ENCODE assay signal across 8 mouse cellular contexts in genomic region chr2:68471759-68472550, GRCm38 (mm10). TPM values are rescaled to one million over a fixed set of nuclear protein-coding genes. Genes with fewer than 3 reads are reported as not detected.
DNase-seq lines count a peak whose midpoint lies in the region; ATAC-seq and TF ChIP-seq lines count a peak whose summit lies in the region.

Stk39 (minus strand) TSS chr2:68472268.

- H3K27ac ChIP-seq in hindbrain, embryonic 11.5 days (ENCODE audit: low read depth, low read length) = peak within 1 kb of the TSS; percentile 92
- peak within 1 kb of the TSS; percentile 87 for H3K27ac ChIP-seq in lung, postnatal 0 days (ENCODE audit: low read length)

- DNase-seq in Patski (ENCODE audit: low read depth, low spot score) = no peak
- peak; percentile 80 for DNase-seq in cerebellum, adult 9-10 months
- DNase-seq in frontal cortex, postnatal 14 days (ENCODE audit: low spot score in 2 of 2) = peak; percentile 25 to 53
- peak; percentile 89 for DNase-seq in hindbrain, embryonic 11.5 days (ENCODE audit: low spot score)
- DNase-seq in layer of hippocampus, postnatal 10 days (ENCODE audit: low spot score in 2 of 2) = peak; percentile 67 to 78
- DNase-seq in lung, postnatal 0 days (ENCODE audit: low spot score) = peak; percentile 89
- DNase-seq in retina, adult 2 months (ENCODE audit: low read depth, low spot score) = peak; percentile 52
- peak; percentile 73 for DNase-seq in urinary bladder, adult 2 months (ENCODE audit: low spot score)

- peak within 1 kb of the TSS; percentile 83 for H3K4me2 ChIP-seq in hindbrain, embryonic 11.5 days (replicated peaks; ENCODE audit: low read depth, low read length)
- H3K4me2 ChIP-seq in lung, postnatal 0 days (replicated peaks; ENCODE audit: low read depth, low read length) = peak within 1 kb of the TSS; percentile 99

- under 1% methylated on average over 57 of the region's 99 CpGs for WGBS in hindbrain, embryonic 11.5 days
- 1% methylated on average over 71 of the region's 99 CpGs for WGBS in lung, postnatal 0 days

- CTCF ChIA-PET in Patski (lab: Charles Lee) = interaction anchor here (0.7 kb wide), 1 partner anchor 68 kb away, joined by 3 read pairs; no protein-coding TSS in a partner anchor

- H3K9me3 ChIP-seq in hindbrain, embryonic 11.5 days (ENCODE audit: control insufficient read depth, low read length) = no peaks in the 10 kb centered on the region
- H3K9me3 ChIP-seq in lung, postnatal 0 days (ENCODE audit: low read length) = no peaks in the 10 kb centered on the region

- H3K27me3 ChIP-seq in Patski = no peaks in the 10 kb centered on the region
- no peaks in the 10 kb centered on the region for H3K27me3 ChIP-seq in hindbrain, embryonic 11.5 days (ENCODE audit: control insufficient read depth, insufficient read depth, low read length)
- H3K27me3 ChIP-seq in lung, postnatal 0 days (replicated peaks; ENCODE audit: insufficient read depth, low read length) = no peaks in the 10 kb centered on the region

- H3K4me1 ChIP-seq in hindbrain, embryonic 11.5 days (replicated peaks; ENCODE audit: control insufficient read depth, insufficient read depth, low read length) = peaks cover 2% of the 10 kb centered on the region; the same call in 1 of the 2 replicates
- peaks cover 8% of the 10 kb centered on the region; the same call in 1 of the 2 replicates for H3K4me1 ChIP-seq in lung, postnatal 0 days (ENCODE audit: insufficient read depth, low read depth, low read length)

- POLR2A ChIA-PET in Patski (lab: Charles Lee) = interaction anchor here (1.0 to 2.4 kb wide), 5 partner anchors 14 to 113 kb away, joined by 3 to 5 read pairs (median 3); no protein-coding TSS in a partner anchor

- H3K4me3 ChIP-seq in hindbrain, embryonic 11.5 days (ENCODE audit: low read depth, low read length) = peak within 1 kb of the TSS; percentile 90
- H3K4me3 ChIP-seq in lung, postnatal 0 days (ENCODE audit: low read depth, low read length) = peak within 1 kb of the TSS; percentile 76

- no peaks in the 10 kb centered on the region for H3K36me3 ChIP-seq in hindbrain, embryonic 11.5 days (ENCODE audit: control insufficient read depth, insufficient read depth, low read length)
- H3K36me3 ChIP-seq in lung, postnatal 0 days (ENCODE audit: insufficient read depth, low read length) = no peaks in the 10 kb centered on the region

- 0 out of 2 replicates have a peak, but pooled peaks have one; percentile 10 for TF ChIP-seq EP300 in lung, postnatal 0 days (IDR thresholded peaks at IDR 0.05)

- in situ Hi-C loops in Patski (cut with MboI; ENCODE audit: low pct_unique_long_range_greater_than_20kb) = no loop called here

- TF ChIP-seq CTCF in Patski (IDR thresholded peaks at IDR 0.05) = no peak
- TF ChIP-seq CTCF in lung, postnatal 0 days (IDR thresholded peaks at IDR 0.05) = 0 out of 2 replicates have a peak, but pooled peaks have one; percentile 1

- H3K9ac ChIP-seq in hindbrain, embryonic 11.5 days (ENCODE audit: low read depth, low read length) = peak within 1 kb of the TSS; percentile 91
- peak within 1 kb of the TSS; percentile 69 for H3K9ac ChIP-seq in lung, postnatal 0 days (replicated peaks; ENCODE audit: low read depth)

- peak; percentile 73 for ATAC-seq in Patski
- peak; percentile 87 for ATAC-seq in hindbrain, embryonic 11.5 days (ENCODE audit: low FRiP score)
- peak; percentile 89 for ATAC-seq in lung, postnatal 0 days

RNA-seq across cellular contexts. Expression of gene Stk39, which starts in this region (rescaled TPM):
- polyA plus RNA-seq in Patski (2021) = 53.1 TPM
- 53.0 and 58.1 TPM in 2 replicates for polyA plus RNA-seq in hindbrain, embryonic 11.5 days (2014; fragmentation: Nextera tagmentation; extraction: Ambion mirVana)
- total RNA-seq in layer of hippocampus, postnatal 10 days (2021) = 10 to 100 TPM; 47.8 to 54.7 TPM
- polyA plus RNA-seq in lung, postnatal 0 days (2015; fragmentation: Nextera tagmentation; extraction: Ambion mirVana) = 11.8 and 12.0 TPM in 2 replicates
- 22.7 and 24.9 TPM in 2 replicates for polyA plus RNA-seq in urinary bladder, adult 2 months (2012; rRNA removed)
